In genomic region chr1:39555556-39556415, GRCm38 (mm10) we compare ENCODE assay signal across 10 mouse cellular contexts. TPM values are rescaled to one million over a fixed set of nuclear protein-coding genes. Genes with fewer than 3 reads are reported as not detected.
DNase-seq lines count a peak whose midpoint lies in the region; ATAC-seq and TF ChIP-seq lines count a peak whose summit lies in the region.
"Had no signal": no experiment of that assay in that cellular context is flagged by ENCODE, and none has a peak within 500 bp of the region (broad histone marks: within the 10 kb centered on the region; RNA-seq: fewer than 3 reads in every experiment).

No protein-coding gene starts in this region.

- H3K9ac ChIP-seq in kidney, embryonic 14.5 days (ENCODE audit: low read depth, low read length), result no peak overlapping the region

- H3K36me3 ChIP-seq in kidney, embryonic 14.5 days (ENCODE audit: control insufficient read depth, insufficient read depth, low read length), result peaks cover 64% of the 10 kb centered on the region

- no peak overlapping the region for H3K4me2 ChIP-seq in kidney, embryonic 14.5 days (replicated peaks; ENCODE audit: low read depth, low read length)
- H3K4me2 ChIP-seq: liver, embryonic 11.5 days had no signal

- H3K4me3 ChIP-seq in kidney, embryonic 14.5 days (ENCODE audit: low read length), result no peak overlapping the region
- H3K4me3 ChIP-seq in embryonic fibroblast, embryonic 13.5 days (ENCODE audit: insufficient read depth, low read length), result no peak overlapping the region

- no peak for TF ChIP-seq CTCF in embryonic fibroblast, embryonic 13.5 days (IDR thresholded peaks at IDR 0.05; ENCODE audit: borderline replicate concordance, insufficient read depth, low read length)

- no peak for DNase-seq in kidney, postnatal 4 days
- DNase-seq in urinary bladder, postnatal 36 days (ENCODE audit: low spot score in 2 of 2), result no peak
- DNase-seq in spleen, postnatal 36 days (ENCODE audit: low spot score in 2 of 2), result no peak
- DNase-seq: cerebellum, adult 9-11 months had no signal

- H3K27me3 ChIP-seq in kidney, embryonic 14.5 days (ENCODE audit: control insufficient read depth, insufficient read depth, low read length), result no peaks in the 10 kb centered on the region

- no peaks in the 10 kb centered on the region for H3K9me3 ChIP-seq in kidney, embryonic 14.5 days (ENCODE audit: control insufficient read depth, low read length)

- H3K4me1 ChIP-seq in kidney, embryonic 14.5 days (ENCODE audit: control insufficient read depth, insufficient read depth, low read length), result peaks cover 13% of the 10 kb centered on the region; the same call in 1 of the 2 replicates
- H3K4me1 ChIP-seq in embryonic fibroblast, embryonic 13.5 days (ENCODE audit: control insufficient read depth, insufficient read depth, low read length), result peaks cover 11% of the 10 kb centered on the region

- peak overlapping the region; percentile 56; the same call in 1 of the 2 replicates for H3K27ac ChIP-seq in kidney, embryonic 14.5 days (ENCODE audit: low read depth, low read length)
- H3K27ac ChIP-seq in embryonic fibroblast, embryonic 13.5 days (ENCODE audit: insufficient read depth, low read length), result peak overlapping the region; percentile 76

- WGBS in kidney, embryonic 14.5 days, result 28% methylated on average over 9 of the region's 9 CpGs

- peak; percentile 69; the same call in 1 of the 2 replicates for ATAC-seq in kidney, embryonic 14.5 days (ENCODE audit: low FRiP score, low TSS enrichment)
- peak; percentile 44 for ATAC-seq in CD4-positive, CD25-positive, alpha-beta regulatory T cell, adult 4 months
- ATAC-seq in megakaryocyte-erythroid progenitor cell, adult 5-6 weeks (replicated peaks; ENCODE audit: low FRiP score, low TSS enrichment, poor library complexity, severe bottlenecking), result 0 out of 2 replicates have a peak, but pooled peaks have one; percentile 14
- ATAC-seq in monocyte, adult 5-6 weeks (replicated peaks; ENCODE audit: insufficient number of reproducible peaks, low FRiP score, low TSS enrichment, poor library complexity, severe bottlenecking), result no peak

- no peak for TF ChIP-seq POLR2A in embryonic fibroblast, embryonic 13.5 days (IDR thresholded peaks at IDR 0.05; ENCODE audit: low read depth, low read length)

RNA-seq across cellular contexts. Expression of gene Cnot11, which starts 21.0 kb away (rescaled TPM):
- polyA plus RNA-seq in kidney, embryonic 14.5 days (2014; fragmentation: Nextera tagmentation; extraction: Ambion mirVana), result 30.0 and 36.2 TPM in 2 replicates
- polyA plus RNA-seq in CD4-positive, CD25-positive, alpha-beta regulatory T cell, adult 4 months (2017; shearing (Covaris generic)), result 1 to 10 TPM; 2.9 to 4.8 TPM
- 47.8 and 48.5 TPM in 2 replicates for polyA plus RNA-seq in embryonic fibroblast, embryonic 13.5 days (2011; ENCODE audit: insufficient read length, low read depth, missing spikeins)
- 25.9 and 27.2 TPM in 2 replicates for total RNA-seq in megakaryocyte-erythroid progenitor cell, adult 5-6 weeks (2014; fragmentation: Nextera tagmentation)
- 25.1 and 28.9 TPM in 2 replicates for total RNA-seq in megakaryocyte-erythroid progenitor cell, adult 5-6 weeks (2017)
- 23.9 to 27.3 TPM (median 24.0 TPM) in 3 replicates for total RNA-seq in monocyte, adult 5-6 weeks (2017)

RNA-seq across cellular contexts. Expression of gene Rnf149, which starts 21.4 kb away (rescaled TPM):
- 41.3 and 45.2 TPM in 2 replicates for polyA plus RNA-seq in kidney, embryonic 14.5 days (2014; fragmentation: Nextera tagmentation; extraction: Ambion mirVana)
- 10 to 100 TPM; 18.6 to 19.9 TPM for polyA plus RNA-seq in CD4-positive, CD25-positive, alpha-beta regulatory T cell, adult 4 months (2017; shearing (Covaris generic))
- polyA plus RNA-seq in embryonic fibroblast, embryonic 13.5 days (2011; ENCODE audit: insufficient read length, low read depth, missing spikeins), result 52.6 and 96.4 TPM in 2 replicates
- 16.0 and 19.3 TPM in 2 replicates for total RNA-seq in megakaryocyte-erythroid progenitor cell, adult 5-6 weeks (2014; fragmentation: Nextera tagmentation)
- total RNA-seq in megakaryocyte-erythroid progenitor cell, adult 5-6 weeks (2017), result 20.9 and 28.0 TPM in 2 replicates
- 204 to 430 TPM (median 348 TPM) in 3 replicates for total RNA-seq in monocyte, adult 5-6 weeks (2017)
